Mouse (Mus musculus) heart, embryonic 11.5 days (tissue): ENCODE data around the gene Rec114. TPM values are rescaled to one million over a fixed set of nuclear protein-coding genes. Genes with fewer than 3 reads are reported as not detected.
A peak's percentile ranks its signal among the peaks of the same experiment; 100 is the strongest.

Experiments used
- ATAC-seq: fragments of 200-750 bp; cut with Nextera tagmentation; replicated peaks from 2 replicates; pipeline ENCODE4 v1.8.0; 2017; ENCODE audit warnings: moderate library complexity; ENCODE audit not compliant: insufficient number of reproducible peaks, low FRiP score, low TSS enrichment
- H3K27ac ChIP-seq: fragments of 300-500 bp; sonication (generic); 2 replicates; pipeline ENCODE4 v1.5.1; 2014; ENCODE audit warnings: mild to moderate bottlenecking, low read depth, low read length
- H3K27me3 ChIP-seq: fragments of 300-500 bp; sonication (generic); 2 replicates; pipeline ENCODE4 v1.6.1; 2014; ENCODE audit warnings: mild to moderate bottlenecking, low read length, mixed read lengths; ENCODE audit not compliant: control insufficient read depth, insufficient read depth
- H3K36me3 ChIP-seq: fragments of 300-500 bp; sonication (generic); 2 replicates; pipeline ENCODE4 v1.6.1; 2014; ENCODE audit warnings: mild to moderate bottlenecking, low read length, moderate library complexity, mixed read lengths; ENCODE audit not compliant: control insufficient read depth, insufficient read depth
- H3K4me1 ChIP-seq: fragments of 300-500 bp; sonication (generic); 2 replicates; pipeline ENCODE4 v1.6.1; 2014; ENCODE audit warnings: low read length; ENCODE audit not compliant: control insufficient read depth, insufficient read depth
- H3K4me2 ChIP-seq: fragments of 300-500 bp; sonication (generic); 2 replicates; pipeline ENCODE4 v1.6.1; 2014; ENCODE audit warnings: mild to moderate bottlenecking, moderate library complexity
- H3K4me3 ChIP-seq: fragments of 300-500 bp; sonication (generic); 2 replicates; pipeline ENCODE4 v1.5.1; 2014; ENCODE audit warnings: low read depth, low read length
- H3K9ac ChIP-seq: fragments of 300-500 bp; sonication (generic); 2 replicates; pipeline ENCODE4 v1.6.1; 2014; ENCODE audit warnings: mild to moderate bottlenecking, low read depth, low read length, moderate library complexity
- H3K9me3 ChIP-seq: fragments of 300-500 bp; sonication (generic); replicated peaks from 2 replicates; pipeline ENCODE4 v1.6.1; 2016; ENCODE audit warnings: low read length; ENCODE audit not compliant: control insufficient read depth
- WGBS: fragments of 180-500 bp; shearing (Covaris S2); extraction: QIAGEN DNeasy Blood & Tissue Kit; methylation state at CpG from one replicate; pipeline ENCODE4 v1.1.7; 2014; ENCODE audit not compliant: insufficient replicate concordance; 5-methylcytosine and 5-hydroxymethylcytosine counted together
- polyA plus RNA-seq: library from polyadenylated mRNA; unstranded; fragments of >200 nt; fragmentation: Nextera tagmentation; extraction: Ambion mirVana; gene quantifications from 2 replicates; pipeline ENCODE4 v1.2.1, GENCODE M21; 2014

Gene Rec114
- polyA plus RNA-seq, 1 experiment from 2014 or later: 15.5 TPM

- Histone ChIP-seq H3K9me3 (no peaks in the 10 kb centered on the region), H3K4me3 (no peak overlapping the region), H3K27ac (no peak overlapping the region), H3K9ac (no peak overlapping the region), H3K4me2 (no peak overlapping the region), H3K36me3 (peaks cover 3% of the 10 kb centered on the region), H3K27me3 (no peaks in the 10 kb centered on the region), H3K4me1 (peaks cover 11% of the 10 kb centered on the region)
- WGBS: 74% methylated on average over 9 of the region's 9 CpGs
- ATAC-seq: no peak
These were observed 76.5 kb downstream of the Rec114 start for GRCm38 (mm10) chr9:58667244-58667643.

- no peak for ATAC-seq
- Histone ChIP-seq H3K4me3 (no peak overlapping the region), H3K36me3 (peaks cover 8% of the 10 kb centered on the region), H3K27me3 (no peaks in the 10 kb centered on the region), H3K9ac (no peak overlapping the region), H3K27ac (no peak overlapping the region), H3K4me2 (no peak overlapping the region), H3K9me3 (no peaks in the 10 kb centered on the region), H3K4me1 (peaks cover 8% of the 10 kb centered on the region)
- 53% methylated on average over 9 of the region's 9 CpGs for WGBS
These were observed 77.6 kb downstream of the Rec114 start for GRCm38 (mm10) chr9:58666191-58666590.

DNA sequence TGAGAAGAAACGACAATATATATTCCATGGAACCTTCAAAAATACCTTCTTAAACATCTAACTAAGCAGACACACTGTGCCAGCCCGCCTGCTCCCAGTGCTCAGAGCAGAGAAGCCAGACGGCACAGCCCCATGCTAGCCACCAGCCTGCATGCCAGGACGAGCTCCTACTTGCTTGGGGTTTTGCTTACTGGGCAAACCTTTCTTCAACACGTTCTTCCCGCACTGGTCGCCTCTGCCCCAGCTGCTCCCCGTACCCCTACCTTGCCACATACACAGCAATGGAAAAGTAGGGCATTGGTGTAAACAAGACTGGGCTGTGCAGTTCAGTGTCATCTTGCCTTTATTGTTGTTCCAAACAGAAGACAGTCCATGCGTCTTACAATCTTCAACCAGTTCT, 78.3 kb downstream of the Rec114 start:
- Histone ChIP-seq H3K9ac (no peak overlapping the region), H3K4me2 (no peak overlapping the region)
- WGBS: 82% methylated on average over 9 of the region's 9 CpGs

DNA sequence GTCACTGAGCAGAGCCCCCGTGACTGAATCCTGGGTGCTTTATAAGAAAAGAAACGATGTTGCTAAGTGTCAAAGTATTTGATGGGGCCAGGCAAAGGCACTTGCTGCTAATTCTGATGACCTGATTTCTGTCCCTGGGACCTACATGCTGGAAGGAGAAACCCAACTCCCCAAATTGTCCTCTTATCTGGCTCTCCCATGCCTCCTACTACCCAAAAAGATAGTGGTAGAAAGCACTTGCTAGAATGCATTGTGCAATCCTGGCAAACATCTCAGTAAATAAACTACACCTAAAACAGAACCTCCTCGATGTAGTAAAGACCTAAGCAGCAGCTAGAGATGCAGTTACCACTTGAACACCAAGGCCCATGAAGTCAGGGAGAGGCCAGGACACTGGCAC, 81.0 kb downstream of the Rec114 start:
- no peaks in the 10 kb centered on the region for H3K27me3 ChIP-seq
- H3K4me2 ChIP-seq: no peak overlapping the region
- WGBS: 67% methylated on average over 3 of the region's 3 CpGs
- H3K9ac ChIP-seq: peak overlapping the region; percentile 34; the same call in 1 of the 2 replicates
- peaks cover 8% of the 10 kb centered on the region for H3K36me3 ChIP-seq
- no peaks in the 10 kb centered on the region for H3K9me3 ChIP-seq
- H3K27ac ChIP-seq: peak overlapping the region; percentile 73
- peaks cover 21% of the 10 kb centered on the region for H3K4me1 ChIP-seq
- ATAC-seq: 0 out of 2 replicates have a peak, but pooled peaks have one; percentile 23
- no peak overlapping the region for H3K4me3 ChIP-seq

More for the DNA sequence above, 78.3 kb downstream of the Rec114 start:
- H3K4me3 ChIP-seq: no peak overlapping the region
- no peaks in the 10 kb centered on the region for H3K9me3 ChIP-seq
- peaks cover 8% of the 10 kb centered on the region for H3K36me3 ChIP-seq
- H3K27me3 ChIP-seq: no peaks in the 10 kb centered on the region
- no peak for ATAC-seq
- peaks cover 8% of the 10 kb centered on the region for H3K4me1 ChIP-seq
- no peak overlapping the region for H3K27ac ChIP-seq

- Histone ChIP-seq H3K4me3 (no peak overlapping the region), H3K27me3 (no peaks in the 10 kb centered on the region), H3K4me1 (peaks cover 22% of the 10 kb centered on the region), H3K9me3 (no peaks in the 10 kb centered on the region), H3K9ac (no peak overlapping the region), H3K36me3 (peaks cover 8% of the 10 kb centered on the region), H3K27ac (peak overlapping the region; percentile 16; the same call in 1 of the 2 replicates), H3K4me2 (no peak overlapping the region)
- WGBS: 84% methylated on average over 4 of the region's 4 CpGs
- no peak for ATAC-seq
These were observed 81.8 kb downstream of the Rec114 start for GRCm38 (mm10) chr9:58662007-58662406.

DNA sequence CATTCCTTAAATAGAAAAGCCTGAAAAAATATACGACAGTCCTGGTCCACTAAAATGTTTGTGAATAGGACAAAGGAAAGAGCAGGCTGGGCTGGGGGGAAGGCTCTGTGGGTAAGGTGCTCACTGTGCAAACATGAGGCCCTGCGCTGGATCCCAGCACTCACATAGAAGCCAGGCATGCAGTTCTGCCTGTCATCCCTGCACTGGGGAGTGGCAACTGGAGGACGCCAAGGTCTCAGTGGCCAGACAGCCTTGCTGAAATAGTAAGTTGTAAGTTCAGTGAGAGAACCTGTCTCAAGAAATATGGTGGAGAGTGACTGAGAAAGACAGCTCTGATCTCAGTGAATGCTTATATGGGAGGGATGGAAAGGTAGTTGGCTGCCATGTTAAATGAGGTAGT, 83.1 kb downstream of the Rec114 start:
- Histone ChIP-seq H3K36me3 (peaks cover 8% of the 10 kb centered on the region), H3K27me3 (no peaks in the 10 kb centered on the region), H3K4me1 (peaks cover 22% of the 10 kb centered on the region), H3K4me2 (no peak overlapping the region), H3K9me3 (no peaks in the 10 kb centered on the region), H3K27ac (no peak overlapping the region), H3K9ac (0 out of 2 replicates have a peak overlapping the region, but pooled peaks have one; percentile 18), H3K4me3 (no peak overlapping the region)
- 86% methylated on average over 3 of the region's 3 CpGs for WGBS
- no peak for ATAC-seq

DNA sequence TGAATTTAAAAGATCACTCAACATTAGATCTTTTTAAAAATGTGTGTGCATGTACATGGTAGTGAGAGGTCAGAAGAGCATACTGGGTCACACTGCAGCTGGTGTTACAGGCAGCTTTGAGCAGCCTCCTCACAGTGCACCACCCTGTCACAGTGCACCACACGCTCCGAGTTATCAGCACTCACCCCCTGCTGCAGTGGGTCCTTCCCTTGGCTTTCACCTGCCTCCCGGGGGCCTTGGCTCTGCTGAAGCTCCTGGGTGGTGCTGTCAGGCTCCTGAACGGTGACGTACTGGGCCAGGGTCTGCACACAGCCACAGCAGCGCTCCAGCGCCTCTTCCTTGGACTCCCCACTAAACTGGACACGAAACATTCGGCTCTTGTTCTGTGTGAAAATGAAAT, 83.8 kb downstream of the Rec114 start:
- H3K27me3 ChIP-seq: no peaks in the 10 kb centered on the region
- H3K4me2 ChIP-seq: no peak overlapping the region
- H3K4me1 ChIP-seq: peaks cover 22% of the 10 kb centered on the region
- WGBS: 73% methylated on average over 9 of the region's 9 CpGs
- H3K4me3 ChIP-seq: no peak overlapping the region
- H3K27ac ChIP-seq: peak overlapping the region; percentile 68
- H3K9me3 ChIP-seq: no peaks in the 10 kb centered on the region
- H3K9ac ChIP-seq: peak overlapping the region; percentile 50; the same call in 1 of the 2 replicates
- peak; percentile 78 for ATAC-seq
- H3K36me3 ChIP-seq: peaks cover 8% of the 10 kb centered on the region

DNA sequence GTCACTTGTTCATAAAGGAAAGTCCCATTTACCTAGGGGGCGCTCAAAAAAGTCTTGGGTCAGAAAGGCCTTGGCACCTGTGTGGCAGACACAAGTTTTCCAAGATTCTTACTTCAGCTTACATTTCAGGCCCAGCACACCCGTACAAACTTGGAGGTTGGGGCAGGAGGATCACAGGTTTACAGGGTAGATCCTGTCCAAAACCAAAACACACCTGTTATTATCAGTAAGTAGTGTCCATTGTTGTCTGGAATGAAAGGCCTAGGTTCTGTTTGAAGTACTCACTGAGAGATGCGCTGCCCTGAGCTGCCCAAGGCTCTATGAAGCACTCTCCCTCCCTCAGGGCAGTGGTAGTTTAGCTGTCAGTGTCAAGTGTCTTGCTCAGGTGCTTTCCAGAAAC, 84.4 kb downstream of the Rec114 start:
- ATAC-seq: no peak
- peak overlapping the region; percentile 50 for H3K9ac ChIP-seq
- H3K4me2 ChIP-seq: no peak overlapping the region
- no peaks in the 10 kb centered on the region for H3K27me3 ChIP-seq
- H3K27ac ChIP-seq: peak overlapping the region; percentile 68
- no peak overlapping the region for H3K4me3 ChIP-seq
- no peaks in the 10 kb centered on the region for H3K9me3 ChIP-seq
- WGBS: 81% methylated on average over 3 of the region's 3 CpGs
- peaks cover 22% of the 10 kb centered on the region for H3K4me1 ChIP-seq
- peaks cover 8% of the 10 kb centered on the region for H3K36me3 ChIP-seq

DNA sequence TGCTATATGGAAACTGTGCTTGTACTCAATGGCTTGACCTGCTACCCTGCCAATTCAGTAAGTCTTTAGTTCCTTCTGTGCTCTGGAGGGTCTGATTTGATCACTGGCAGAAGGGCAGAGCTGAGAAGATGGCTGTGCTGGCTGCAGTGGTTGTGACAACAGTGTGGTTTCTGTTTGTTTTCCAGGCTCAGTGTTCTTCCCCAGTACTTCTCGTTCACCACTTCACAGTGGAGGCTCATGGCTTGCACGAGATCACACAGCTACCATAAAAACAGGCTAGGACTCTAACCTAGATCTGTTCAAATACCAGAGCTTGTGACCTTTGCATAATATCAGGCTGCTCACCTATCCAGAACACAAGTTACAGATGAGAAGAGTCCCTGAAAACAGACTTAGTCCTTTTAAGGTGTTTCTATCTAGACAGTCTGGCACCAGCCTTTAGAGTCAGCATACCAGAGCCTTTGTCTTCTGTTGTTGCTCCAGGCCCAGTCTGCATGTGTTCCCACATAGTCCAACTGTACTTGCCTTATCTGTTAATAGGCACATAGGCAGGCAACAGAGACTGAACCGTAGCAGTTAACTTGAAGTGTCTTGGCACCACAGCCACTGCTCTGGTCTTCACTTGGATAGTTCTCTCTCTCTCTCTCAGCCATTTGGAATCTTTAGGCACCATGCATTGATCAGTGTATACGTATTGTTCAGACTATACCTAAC, 85.0 kb downstream of the Rec114 start:
- Histone ChIP-seq H3K9ac (no peak overlapping the region), H3K9me3 (no peaks in the 10 kb centered on the region), H3K36me3 (peaks cover 8% of the 10 kb centered on the region; the same call in 1 of the 2 replicates), H3K4me1 (peaks cover 22% of the 10 kb centered on the region), H3K27me3 (no peaks in the 10 kb centered on the region), H3K27ac (peak overlapping the region; percentile 80), H3K4me3 (no peak overlapping the region), H3K4me2 (no peak overlapping the region)
- no peak for ATAC-seq
- whole genome bisulfite sequencing: 72% methylated on average over 4 of the region's 4 CpGs
